Mouse (Mus musculus) spleen, adult 12 weeks (tissue): ENCODE data around the gene Lhfpl5.
A peak's percentile ranks its signal among the peaks of the same experiment; 100 is the strongest.
"Not testable (repeated sequence)": the region's sequence is repeated elsewhere in the genome, so short reads cannot be mapped to it uniquely, and the experiment has no call there.

Experiments
- DNase-seq: peaks from one replicate; pipeline ENCODE4 v3.0.0; 2022; ENCODE audit warnings: low spot score

Lhfpl5 gene

DNA sequence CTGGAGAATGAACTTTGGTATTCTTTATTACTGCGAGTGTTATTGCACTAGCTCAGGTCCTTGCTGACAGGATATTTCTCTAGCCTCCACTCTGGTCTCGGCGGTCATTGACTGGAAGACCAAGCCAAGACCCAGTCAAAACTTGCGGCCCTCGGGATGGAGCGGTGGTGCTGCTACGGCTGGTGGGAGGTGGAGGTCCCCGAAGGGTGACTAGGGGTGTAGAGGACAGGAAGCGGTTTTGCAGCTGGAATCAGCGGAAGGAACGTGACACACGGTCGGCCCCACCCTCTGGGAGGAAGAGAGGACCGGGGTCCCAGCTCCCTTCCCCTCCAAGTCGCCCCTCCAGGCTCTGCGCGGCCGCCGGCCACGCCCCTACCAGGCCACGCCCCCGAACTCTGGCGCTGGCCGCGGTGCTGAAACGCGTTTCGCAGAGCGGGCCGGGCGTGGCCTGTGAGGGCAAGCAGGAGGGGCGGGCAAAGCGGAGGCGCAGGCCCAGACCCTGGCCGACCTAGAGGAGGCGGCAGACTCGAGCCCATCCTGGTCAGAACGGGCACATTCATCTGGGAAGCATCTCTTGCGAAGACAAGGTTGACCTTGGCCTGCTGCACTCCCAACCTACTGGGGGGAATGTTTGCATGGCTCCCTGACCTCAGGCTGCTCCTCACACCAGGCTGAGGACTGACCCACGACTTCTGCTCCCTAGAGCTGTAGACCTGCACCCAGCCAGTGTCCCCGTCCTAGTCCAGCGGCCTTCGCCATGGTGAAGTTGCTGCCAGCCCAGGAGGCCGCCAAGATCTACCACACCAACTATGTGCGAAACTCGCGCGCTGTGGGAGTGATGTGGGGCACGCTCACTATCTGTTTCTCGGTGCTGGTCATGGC lies at the start of gene Lhfpl5:
TSS of gene Lhfpl5 (plus strand) at position 398 of the 882 bp plus-strand sequence.
- peak; percentile 19 for DNase-seq

GRCm38 (mm10) chr17:28527184-28528042 lies 48.0 kb upstream of the Lhfpl5 start:
- DNase-seq: no peak

DNA sequence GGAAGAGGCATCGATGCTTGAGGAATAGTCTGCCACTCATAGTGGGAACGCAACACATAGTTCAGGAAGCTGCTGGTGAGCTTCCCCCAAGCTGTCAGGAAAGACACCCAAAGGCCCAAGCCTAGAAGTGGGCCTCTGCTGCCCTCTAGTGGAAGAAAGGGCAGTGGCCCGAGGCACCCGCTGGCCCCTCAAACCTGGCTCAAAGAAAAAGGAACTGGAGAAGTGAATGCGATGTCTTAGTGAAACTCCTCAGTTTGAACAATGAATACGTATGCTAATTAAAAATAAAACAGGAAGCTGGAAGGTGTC lies 47.4 kb upstream of the Lhfpl5 start:
- peak; percentile 67 for DNase-seq

- no peak for DNase-seq
Measured at GRCm38 (mm10) chr17:28529116-28529515, 46.3 kb upstream of the Lhfpl5 start.

DNA sequence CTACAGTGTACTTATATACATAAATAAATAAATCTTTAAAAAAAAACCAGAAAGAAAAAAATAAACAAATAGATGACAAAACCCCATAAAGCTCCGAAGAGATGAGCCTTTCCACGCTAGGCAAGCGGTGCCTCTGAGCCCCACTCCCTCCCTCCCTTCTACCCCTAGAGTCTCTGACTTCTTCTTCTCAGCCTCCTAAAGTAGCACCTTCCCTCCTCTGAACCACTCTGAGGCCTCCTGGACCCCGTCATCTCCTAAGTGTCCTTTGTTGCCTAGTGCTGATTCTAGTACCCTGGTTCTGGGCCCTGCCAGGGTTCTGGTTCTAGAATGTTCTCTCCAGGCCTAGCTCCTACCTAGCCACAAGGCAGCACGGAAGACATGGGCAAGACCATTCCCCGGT lies 44.9 kb upstream of the Lhfpl5 start, which contains the start of gene Armc12:
TSS of gene Armc12 (plus strand) at position 301 of the 400 bp plus-strand sequence.
- no peak for DNase-seq

GRCm38 (mm10) chr17:28531946-28532345 lies 43.5 kb upstream of the Lhfpl5 start:
- no peak for DNase-seq

- DNase-seq: no peak
Measured at GRCm38 (mm10) chr17:28532557-28532956, 42.9 kb upstream of the Lhfpl5 start.

DNA sequence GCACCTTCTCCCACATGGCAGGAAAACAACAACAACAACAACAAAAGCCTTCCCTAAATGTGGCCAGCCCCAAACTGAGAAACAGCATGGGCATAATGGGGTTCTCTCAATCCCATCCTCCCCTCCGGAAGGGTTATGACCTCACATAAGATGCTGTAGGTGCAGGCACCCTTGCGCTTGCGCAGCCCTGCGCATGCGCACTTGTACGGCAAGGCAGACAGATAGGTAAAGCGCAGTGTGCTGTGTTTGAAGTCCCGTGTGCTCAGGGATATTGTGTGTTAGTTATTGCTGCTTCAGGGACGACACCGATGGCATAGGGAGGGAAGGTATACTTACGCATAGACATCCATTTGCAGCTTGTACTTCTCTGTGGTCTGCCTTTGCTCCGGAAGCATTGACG lies 42.1 kb upstream of the Lhfpl5 start:
- DNase-seq: no peak

DNA sequence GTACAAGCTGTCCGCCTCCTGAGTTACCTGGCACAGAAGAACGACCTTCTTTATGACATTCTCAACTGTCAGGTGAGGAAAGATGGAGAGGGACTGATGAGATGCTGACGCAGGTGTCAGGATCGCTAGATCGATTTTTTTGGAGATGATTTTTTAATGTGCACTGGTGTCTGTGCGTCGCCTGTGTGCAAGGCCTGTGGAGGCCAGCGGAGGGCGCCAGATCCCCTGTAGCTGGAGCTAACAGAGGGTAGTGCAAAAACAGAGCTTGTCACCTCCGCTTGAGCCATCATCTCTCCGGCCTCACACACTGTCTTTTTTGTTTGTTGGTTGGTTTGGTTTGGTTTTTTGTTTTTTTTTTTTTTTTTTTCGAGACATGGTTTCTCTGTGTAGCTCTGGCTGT lies 37.6 kb upstream of the Lhfpl5 start:
- DNase-seq: no peak

DNA sequence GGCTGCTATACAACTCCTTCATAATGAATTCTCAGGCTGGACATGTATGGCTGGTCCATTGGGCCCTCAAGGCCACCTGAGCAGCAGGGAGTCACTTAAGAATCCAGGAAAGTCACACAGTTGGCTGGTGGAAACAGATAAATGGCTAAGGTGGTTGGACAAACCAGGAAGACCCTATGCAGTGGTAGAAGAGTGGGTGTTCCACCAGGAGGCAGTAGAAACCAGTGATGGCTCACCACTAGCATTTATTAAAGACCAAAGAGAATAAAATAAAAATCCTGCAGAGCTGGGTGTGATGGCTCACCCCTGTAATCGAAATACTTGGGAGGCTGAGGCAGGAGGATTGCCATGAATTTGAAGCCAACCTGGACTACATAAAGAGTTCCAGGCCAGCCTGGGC lies 28.5 kb upstream of the Lhfpl5 start:
- DNase-seq: no peak

DNA sequence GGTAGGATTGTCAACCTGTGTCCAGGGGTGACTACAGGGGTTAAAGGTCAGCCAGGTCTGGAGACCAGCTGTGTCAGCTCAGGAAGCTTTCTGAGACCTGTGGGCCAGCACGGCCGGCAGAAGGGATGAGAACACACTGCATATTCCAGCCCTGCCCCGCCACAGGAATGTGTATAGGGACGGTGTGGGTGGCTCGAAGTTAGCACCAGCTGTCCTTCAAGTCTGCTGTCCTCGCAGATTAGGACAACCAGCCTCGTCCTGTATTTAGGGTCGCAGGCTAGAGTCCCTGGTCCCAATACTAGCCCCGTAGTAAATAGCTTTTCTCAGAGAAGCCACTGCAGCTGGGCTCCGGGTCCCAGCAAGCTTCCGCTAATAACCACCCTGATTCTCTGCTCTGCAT lies 26.9 kb upstream of the Lhfpl5 start:
- no peak for DNase-seq

DNA sequence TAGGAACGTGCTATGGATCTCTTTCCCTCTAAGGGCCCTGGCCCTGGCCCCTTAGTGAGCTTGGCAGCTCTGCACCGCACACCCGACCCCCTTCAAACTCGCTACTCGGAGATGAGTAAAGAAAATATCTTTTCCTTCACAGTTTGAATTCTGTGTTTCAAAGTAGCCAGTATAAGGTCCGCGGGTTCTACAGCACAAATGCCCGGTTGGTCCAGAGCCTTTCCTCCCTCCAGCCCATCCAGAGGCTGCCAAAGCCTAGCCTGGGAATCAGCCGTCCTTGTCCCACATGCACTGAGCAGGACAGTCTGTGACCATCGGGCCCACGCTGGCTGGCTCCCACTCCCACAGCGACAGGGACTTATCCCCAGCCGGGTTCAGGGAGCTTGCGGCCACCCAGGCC lies 26.3 kb upstream of the Lhfpl5 start, which contains the start of gene Clpsl2:
TSS of gene Clpsl2 (plus strand) at position 301 of the 400 bp plus-strand sequence.
- no peak for DNase-seq

GRCm38 (mm10) chr17:28553040-28553793 lies 22.2 kb upstream of the Lhfpl5 start:
- DNase-seq: peak; percentile 39

- not testable (repeated sequence) for DNase-seq
Measured at GRCm38 (mm10) chr17:28554021-28554420, 21.4 kb upstream of the Lhfpl5 start.

GRCm38 (mm10) chr17:28556635-28557396 lies 18.6 kb upstream of the Lhfpl5 start:
- DNase-seq: no peak

GRCm38 (mm10) chr17:28557772-28558171 lies 17.7 kb upstream of the Lhfpl5 start:
- DNase-seq: no peak

DNA sequence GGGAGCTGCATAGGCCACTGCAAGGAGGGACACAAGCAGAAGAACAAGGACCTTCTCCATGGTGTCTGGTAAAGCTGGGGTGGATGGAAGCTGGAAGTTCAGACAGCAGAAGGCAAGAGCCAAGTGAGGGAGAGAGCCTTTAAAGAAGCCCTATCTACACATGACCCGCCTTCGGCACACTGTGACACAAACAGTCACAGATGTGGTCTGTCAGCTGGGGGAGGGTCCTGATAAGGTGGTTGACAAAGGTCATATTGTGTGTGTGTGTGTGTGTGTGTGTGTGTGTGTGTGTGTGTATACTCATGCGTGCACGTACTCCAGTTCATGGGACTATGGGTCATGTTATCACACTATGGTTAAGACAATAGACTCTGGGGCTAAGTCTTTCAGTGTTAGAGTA lies 14.8 kb upstream of the Lhfpl5 start, which contains the start of gene Clps:
TSS of gene Clps (minus strand) at position 169 of the 400 bp plus-strand sequence.
- DNase-seq: no peak

DNA sequence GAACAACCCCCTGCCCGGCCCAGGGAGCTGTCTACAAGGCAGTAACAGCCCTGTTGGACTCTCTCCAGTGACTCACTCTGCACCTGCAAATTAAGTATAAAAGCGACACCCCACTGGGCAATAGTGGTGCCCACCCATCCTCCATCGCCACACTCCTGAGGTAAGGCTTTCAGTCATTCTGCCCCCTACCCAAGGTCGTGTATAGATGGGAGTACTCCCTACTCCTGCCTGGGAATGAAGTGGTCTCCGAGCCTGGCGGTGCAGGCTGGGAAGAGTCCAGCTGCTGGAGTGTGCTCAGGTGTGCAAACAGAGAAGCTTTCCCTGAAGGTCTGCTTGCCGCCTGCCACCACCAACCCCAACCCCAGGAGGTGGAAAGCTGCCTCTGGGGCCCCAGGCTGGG lies 13.8 kb upstream of the Lhfpl5 start:
- no peak for DNase-seq

GRCm38 (mm10) chr17:28565181-28565580 lies 10.3 kb upstream of the Lhfpl5 start:
- DNase-seq: no peak

DNA sequence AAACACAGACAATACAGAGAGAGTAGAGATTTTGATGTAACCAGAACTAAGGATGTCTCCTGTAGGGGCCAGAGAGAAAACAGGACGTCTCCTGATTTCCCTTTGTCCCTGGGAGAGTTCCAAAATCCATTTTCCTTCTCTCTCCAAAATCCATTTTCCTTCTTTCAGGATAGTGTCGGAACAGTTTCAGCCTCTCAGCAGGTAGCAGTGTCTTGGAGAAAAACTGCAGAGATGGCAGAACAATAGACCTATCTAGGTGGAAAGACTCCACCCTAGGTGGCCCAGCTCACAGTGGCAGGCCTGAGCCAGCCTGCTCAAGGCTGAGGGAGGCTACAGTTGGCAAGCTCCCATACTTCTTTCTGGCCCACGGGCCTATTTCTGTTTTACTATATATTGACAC lies 7.9 kb upstream of the Lhfpl5 start:
- DNase-seq: no peak

DNA sequence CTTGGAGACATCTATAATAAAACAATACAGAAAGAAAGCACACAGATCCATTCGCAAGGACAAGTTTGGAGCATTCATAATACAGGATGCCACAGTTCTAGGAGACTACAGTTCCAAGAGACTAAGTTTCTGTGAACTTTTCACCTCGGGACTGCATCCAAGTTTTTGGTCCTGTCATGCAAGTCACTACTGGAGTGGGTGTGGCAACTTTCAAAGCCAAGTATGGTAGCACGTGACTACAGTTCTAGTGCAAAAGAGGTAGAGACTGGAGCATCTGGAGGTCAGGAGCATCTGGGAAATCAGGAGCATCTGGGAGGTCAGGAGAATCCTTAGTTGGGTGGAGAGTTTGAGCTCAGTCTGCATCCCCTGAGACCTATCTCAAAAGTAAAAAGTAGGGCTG lies 3.6 kb upstream of the Lhfpl5 start:
- no peak for DNase-seq
